Mouse (Mus musculus) forebrain, embryonic 13.5 days (tissue): ENCODE measurements around the gene Actc1. TPM values are rescaled to one million over a fixed set of nuclear protein-coding genes. Genes with fewer than 3 reads are reported as not detected.

ENCODE experiments used
- ATAC-seq: fragments of 200-750 bp; cut with Nextera tagmentation; 2 replicates; pipeline ENCODE4 v1.8.0; 2017
- H3K27ac ChIP-seq: fragments of 300-500 bp; sonication (generic); 2 replicates; pipeline ENCODE4 v1.5.1; 2015; ENCODE audit warnings: inconsistent platforms, mild to moderate bottlenecking, moderate library complexity
- H3K27me3 ChIP-seq: fragments of 300-500 bp; sonication (generic); 2 replicates; pipeline ENCODE4 v1.6.1; 2015; ENCODE audit warnings: mild to moderate bottlenecking, inconsistent platforms
- H3K36me3 ChIP-seq: fragments of 300-500 bp; sonication (generic); 2 replicates; pipeline ENCODE4 v1.6.1; 2015; ENCODE audit warnings: mild to moderate bottlenecking, inconsistent platforms; ENCODE audit not compliant: poor library complexity, severe bottlenecking
- H3K4me1 ChIP-seq: fragments of 300-500 bp; sonication (generic); 2 replicates; pipeline ENCODE4 v1.6.1; 2015; ENCODE audit warnings: inconsistent platforms
- H3K4me2 ChIP-seq: fragments of 300-500 bp; sonication (generic); 2 replicates; pipeline ENCODE4 v1.6.1; 2015; ENCODE audit warnings: inconsistent platforms, mild to moderate bottlenecking, moderate library complexity
- H3K4me3 ChIP-seq: fragments of 300-500 bp; sonication (generic); 2 replicates; pipeline ENCODE4 v1.5.1; 2015; ENCODE audit warnings: mild to moderate bottlenecking, inconsistent platforms
- H3K9ac ChIP-seq: fragments of 300-500 bp; sonication (generic); 2 replicates; pipeline ENCODE4 v1.6.1; 2015; ENCODE audit warnings: mild to moderate bottlenecking, inconsistent platforms
- H3K9me3 ChIP-seq: fragments of 300-500 bp; sonication (generic); replicated peaks from 2 replicates; pipeline ENCODE4 v1.6.1; 2016; ENCODE audit warnings: inconsistent platforms
- WGBS: fragments of 180-500 bp; shearing (Covaris S2); methylation state at CpG from one replicate; pipeline ENCODE4 v1.1.7; 2015; 5-methylcytosine and 5-hydroxymethylcytosine counted together
- polyA plus RNA-seq: library from polyadenylated mRNA; unstranded; fragments of >200 nt; fragmentation: Nextera tagmentation; extraction: Ambion mirVana; gene quantifications from 2 replicates; pipeline ENCODE4 v1.2.1, GENCODE M21; 2015

Gene Actc1
- polyA plus RNA-seq, 1 experiment from 2014 or later = 2.7 TPM

- no peak for ATAC-seq
- Histone ChIP-seq H3K4me1 (peaks cover 2% of the 10 kb centered on the region; the same call in 1 of the 2 replicates), H3K27ac (no peak overlapping the region), H3K4me3 (no peak overlapping the region), H3K4me2 (no peak overlapping the region), H3K27me3 (peaks cover 26% of the 10 kb centered on the region), H3K9ac (no peak overlapping the region), H3K36me3 (no peaks in the 10 kb centered on the region), H3K9me3 (no peaks in the 10 kb centered on the region)
- WGBS = 85% methylated on average over 2 of the region's 2 CpGs
Measured at GRCm38 (mm10) chr2:114008321-114008720, 45.0 kb downstream of the Actc1 start.

GRCm38 (mm10) chr2:113997484-113997883, 55.9 kb downstream of the Actc1 start:
- no peak overlapping the region for H3K4me2 ChIP-seq
- no peak overlapping the region for H3K9ac ChIP-seq
- no peak for ATAC-seq
- no peaks in the 10 kb centered on the region for H3K9me3 ChIP-seq
- H3K27ac ChIP-seq = no peak overlapping the region
- H3K4me1 ChIP-seq = no peaks in the 10 kb centered on the region
- no peaks in the 10 kb centered on the region for H3K36me3 ChIP-seq
- no peak overlapping the region for H3K4me3 ChIP-seq
- 71% methylated on average over 8 of the region's 8 CpGs for WGBS
- H3K27me3 ChIP-seq = no peaks in the 10 kb centered on the region

Other genes starting within 250 kb of the Actc1 start
- gene Scg5, start 224.4 kb downstream of the Actc1 start, polyA plus RNA-seq = 132 and 136 TPM in 2 replicates
- 41.4 and 46.8 TPM in 2 replicates for gene Arhgap11a, start 204.9 kb downstream of the Actc1 start, polyA plus RNA-seq
- 2.0 and 3.5 TPM in 2 replicates for gene Gjd2, start 39.9 kb downstream of the Actc1 start, polyA plus RNA-seq
- 52.1 and 55.3 TPM in 2 replicates for gene Aqr, start 133.5 kb upstream of the Actc1 start, polyA plus RNA-seq
- gene Zfp770, start 147.9 kb upstream of the Actc1 start, polyA plus RNA-seq = 4.5 and 4.8 TPM in 2 replicates